Mouse (Mus musculus) brain, embryonic 18.5 days (tissue): Measurements from ENCODE around the gene Borcs5.
A peak's percentile ranks its signal among the peaks of the same experiment; 100 is the strongest.

Source experiments
- DNase-seq: peaks from one replicate; pipeline ENCODE4 v3.0.0-alpha.2; 2012; ENCODE audit warnings: low read depth, low spot score

The Borcs5 gene

GRCm38 (mm10) chr6:134639210-134639609, at the start of gene Borcs5:
Gene Borcs5 (plus strand): TSS chr6:134639510.
- DNase-seq: no peak

GRCm38 (mm10) chr6:134591614-134592013, 47.7 kb upstream of the Borcs5 start:
- DNase-seq: no peak

- DNase-seq: no peak
Measured at GRCm38 (mm10) chr6:134594569-134595442, 44.5 kb upstream of the Borcs5 start.

- DNase-seq: no peak
Measured at GRCm38 (mm10) chr6:134597651-134598229, 41.6 kb upstream of the Borcs5 start.

GRCm38 (mm10) chr6:134599239-134599638, 40.1 kb upstream of the Borcs5 start:
- DNase-seq: no peak

- no peak for DNase-seq
Measured at GRCm38 (mm10) chr6:134601130-134601529, 38.2 kb upstream of the Borcs5 start.

- DNase-seq: no peak
Measured at GRCm38 (mm10) chr6:134601766-134602165, 37.5 kb upstream of the Borcs5 start.

- no peak for DNase-seq
Measured at GRCm38 (mm10) chr6:134602371-134603003, 36.8 kb upstream of the Borcs5 start.

- DNase-seq: no peak
Measured at GRCm38 (mm10) chr6:134605196-134605595, 34.1 kb upstream of the Borcs5 start.

- no peak for DNase-seq
Measured at GRCm38 (mm10) chr6:134606540-134606939, 32.8 kb upstream of the Borcs5 start.

- DNase-seq: no peak
Measured at GRCm38 (mm10) chr6:134606949-134607746, 32.2 kb upstream of the Borcs5 start.

GRCm38 (mm10) chr6:134610380-134610779, 28.9 kb upstream of the Borcs5 start:
- no peak for DNase-seq

- DNase-seq: no peak
Measured at GRCm38 (mm10) chr6:134611896-134612295, 27.4 kb upstream of the Borcs5 start.

GRCm38 (mm10) chr6:134614322-134614721, 25.0 kb upstream of the Borcs5 start:
- DNase-seq: no peak

- DNase-seq: peak; percentile 37
Measured at GRCm38 (mm10) chr6:134614723-134615648, 24.3 kb upstream of the Borcs5 start.

- DNase-seq: no peak
Measured at GRCm38 (mm10) chr6:134617589-134617988, 21.7 kb upstream of the Borcs5 start.

GRCm38 (mm10) chr6:134620129-134620528, 19.2 kb upstream of the Borcs5 start:
- DNase-seq: no peak

GRCm38 (mm10) chr6:134620846-134621551, 18.3 kb upstream of the Borcs5 start:
- no peak for DNase-seq

GRCm38 (mm10) chr6:134621552-134621949, 17.8 kb upstream of the Borcs5 start:
- DNase-seq: no peak

GRCm38 (mm10) chr6:134625431-134625830, 13.9 kb upstream of the Borcs5 start:
- DNase-seq: no peak
